Mouse (Mus musculus) olfactory bulb, adult 2 months (tissue): ENCODE results near the gene Mif.

Experiments
- CTCF ChIP-seq: fragments of 200-500 bp; IDR thresholded peaks from 2 replicates; pipeline ENCODE4 v1.5.1; 2012; ENCODE audit warnings: low read depth, mild to moderate bottlenecking, low read length, moderate library complexity; ENCODE audit not compliant: insufficient read depth
- POLR2A ChIP-seq: fragments of 200-500 bp; IDR thresholded peaks from 2 replicates; pipeline ENCODE4 v1.6.1; 2012; ENCODE audit warnings: mild to moderate bottlenecking, low read depth, low read length, moderate library complexity; ENCODE audit not compliant: insufficient read depth

- TF ChIP-seq POLR2A, result no peak
- TF ChIP-seq CTCF, result no peak
Observed at GRCm38 (mm10) chr10:75859107-75859746, 813 bp downstream of the Mif start.
